Mouse (Mus musculus): ENCODE data around the gene Plekho2. TPM values are rescaled to one million over a fixed set of nuclear protein-coding genes. Genes with fewer than 3 reads are reported as not detected.

Gene Plekho2
- total RNA-seq, 2 experiments from 2014 or later = 56.6 to 71.5 TPM

- peak; percentile 89 to 92 for DNase-seq
Observed at GRCm38 (mm10) chr9:65586406-65587269, 6.8 kb upstream of the Plekho2 start, which contains the start of gene Pif1. TSS of gene Pif1 (plus strand) at chr9:65587160.

- peak in 1 of 2 experiments; percentile 49 for DNase-seq
Observed at GRCm38 (mm10) chr9:65583045-65583444, 3.2 kb upstream of the Plekho2 start.

- DNase-seq = peak; percentile 88 to 90
Observed at GRCm38 (mm10) chr9:65580401-65581256, 789 bp upstream of the Plekho2 start.

- peak; percentile 50 to 59 for DNase-seq
Observed at GRCm38 (mm10) chr9:65578801-65579249, 1.0 kb downstream of the Plekho2 start.

GRCm38 (mm10) chr9:65577511-65578196 lies 2.2 kb downstream of the Plekho2 start:
- no peak for DNase-seq

- peak; percentile 34 to 43 for DNase-seq
Observed at GRCm38 (mm10) chr9:65576861-65577510, 2.9 kb downstream of the Plekho2 start.

GRCm38 (mm10) chr9:65575393-65576196 lies 4.2 kb downstream of the Plekho2 start:
- peak; percentile 53 to 63 for DNase-seq

GRCm38 (mm10) chr9:65574513-65575392 lies 5.1 kb downstream of the Plekho2 start:
- DNase-seq = no peak

- DNase-seq = no peak
Observed at GRCm38 (mm10) chr9:65572837-65573236, 7.0 kb downstream of the Plekho2 start.

- DNase-seq = peak; percentile 65 to 73
Observed at GRCm38 (mm10) chr9:65569491-65569971, 10.3 kb downstream of the Plekho2 start.

- DNase-seq = no peak
Observed at GRCm38 (mm10) chr9:65568787-65569186, 11.1 kb downstream of the Plekho2 start.

GRCm38 (mm10) chr9:65564698-65565097 lies 15.1 kb downstream of the Plekho2 start:
- DNase-seq = no peak

- no peak for DNase-seq
Observed at GRCm38 (mm10) chr9:65563073-65563472, 16.8 kb downstream of the Plekho2 start.

- peak; percentile 42 to 65 for DNase-seq
Observed at GRCm38 (mm10) chr9:65562081-65562506, 17.7 kb downstream of the Plekho2 start.

- peak; percentile 36 to 61 for DNase-seq
Observed at GRCm38 (mm10) chr9:65561016-65561415, 18.8 kb downstream of the Plekho2 start.

GRCm38 (mm10) chr9:65558806-65559205 lies 21.0 kb downstream of the Plekho2 start:
- DNase-seq = no peak

- DNase-seq = no peak
Observed at GRCm38 (mm10) chr9:65556979-65557378, 22.9 kb downstream of the Plekho2 start.

GRCm38 (mm10) chr9:65556349-65556748 lies 23.5 kb downstream of the Plekho2 start:
- no peak for DNase-seq

GRCm38 (mm10) chr9:65555621-65556020 lies 24.2 kb downstream of the Plekho2 start:
- DNase-seq = no peak
